Mouse (Mus musculus): ENCODE data around the gene Pced1b.

GRCm38 (mm10) chr15:97216843-97217242 is 30.1 kb upstream of the Pced1b start:
- no peak for TF ChIP-seq POLR2A (IDR thresholded peaks at IDR 0.05; ENCODE audit: borderline replicate concordance, extremely low read depth, low read depth, low read length)
- no peak for TF ChIP-seq CTCF (IDR thresholded peaks at IDR 0.05; ENCODE audit: insufficient read depth, low read length)
